Mouse (Mus musculus): ENCODE measurements around the gene Dusp28.

DNA sequence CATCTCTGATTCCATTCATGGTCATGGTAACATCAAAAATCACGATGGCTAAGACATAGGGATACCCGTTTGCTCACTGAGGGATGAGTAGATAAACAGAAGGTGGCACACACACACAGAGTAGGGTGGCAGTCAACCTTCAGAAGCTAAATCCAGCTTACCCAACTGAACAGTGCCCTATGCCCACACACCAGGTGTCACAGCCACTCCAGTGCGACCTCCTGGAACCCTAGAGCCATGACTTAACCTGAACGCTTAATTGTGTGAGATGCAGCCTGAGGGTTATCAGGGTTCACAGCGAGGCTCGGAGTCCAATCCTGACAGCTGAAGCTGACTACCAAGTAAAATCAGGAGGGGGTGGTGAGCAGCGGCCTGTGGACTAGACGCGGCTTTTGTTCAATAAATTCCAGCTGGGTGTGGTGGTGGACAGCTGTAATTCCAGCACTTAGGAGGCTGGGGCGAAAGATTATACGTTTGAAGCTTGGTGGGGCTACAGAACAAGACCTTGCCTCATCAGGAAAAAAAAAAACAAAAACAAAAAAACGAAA lies 29.3 kb upstream of the Dusp28 start:
- TF ChIP-seq CTCF (IDR thresholded peaks at IDR 0.05; ENCODE audit: borderline replicate concordance, insufficient read depth, low read depth, low read length), result no peak
- TF ChIP-seq POLR2A (IDR thresholded peaks at IDR 0.05; ENCODE audit: borderline replicate concordance, insufficient read depth, low read length), result no peak
